Mouse (Mus musculus) liver, embryonic 16.5 days (tissue): ENCODE data around the gene Olfr52. TPM values are rescaled to one million over a fixed set of nuclear protein-coding genes. Genes with fewer than 3 reads are reported as not detected.

ENCODE experiments used
- ATAC-seq: fragments of 200-750 bp; cut with Nextera tagmentation; 2 replicates; pipeline ENCODE4 v1.8.0; 2017; ENCODE audit warnings: low read depth, mild to moderate bottlenecking, moderate number of reproducible peaks, moderate library complexity
- H3K27ac ChIP-seq: fragments of 300-500 bp; sonication (generic); 2 replicates; pipeline ENCODE4 v1.5.1; 2014; ENCODE audit warnings: mild to moderate bottlenecking, low read length
- H3K27me3 ChIP-seq: fragments of 300-500 bp; sonication (generic); 2 replicates; pipeline ENCODE4 v1.6.1; 2014; ENCODE audit warnings: low read depth, low read length, mixed read lengths; ENCODE audit not compliant: control insufficient read depth, insufficient read depth
- H3K36me3 ChIP-seq: fragments of 300-500 bp; sonication (generic); 2 replicates; pipeline ENCODE4 v1.6.1; 2014; ENCODE audit warnings: mild to moderate bottlenecking; ENCODE audit not compliant: control insufficient read depth, insufficient read depth
- H3K4me1 ChIP-seq: fragments of 300-500 bp; sonication (generic); 2 replicates; pipeline ENCODE4 v1.6.1; 2014; ENCODE audit warnings: low read depth, low read length, mixed read lengths; ENCODE audit not compliant: control insufficient read depth
- H3K4me2 ChIP-seq: fragments of 300-500 bp; sonication (generic); 2 replicates; pipeline ENCODE4 v1.6.1; 2014; ENCODE audit warnings: low read depth, low read length, mixed read lengths
- H3K4me3 ChIP-seq: fragments of 300-500 bp; sonication (generic); 2 replicates; pipeline ENCODE4 v1.5.1; 2014; ENCODE audit warnings: low read depth, mild to moderate bottlenecking, low read length
- H3K9ac ChIP-seq: fragments of 300-500 bp; sonication (generic); 2 replicates; pipeline ENCODE4 v1.6.1; 2014; ENCODE audit warnings: low read depth, low read length
- H3K9me3 ChIP-seq: fragments of 300-500 bp; sonication (generic); replicated peaks from 2 replicates; pipeline ENCODE4 v1.6.1; 2016; ENCODE audit warnings: low read length; ENCODE audit not compliant: control insufficient read depth
- WGBS: fragments of 180-500 bp; shearing (Covaris S2); extraction: QIAGEN DNeasy Blood & Tissue Kit; methylation state at CpG from one replicate; pipeline ENCODE4 v1.1.7; 2014; ENCODE audit not compliant: insufficient replicate concordance; 5-methylcytosine and 5-hydroxymethylcytosine counted together
- polyA plus RNA-seq: library from polyadenylated mRNA; unstranded; fragments of >200 nt; fragmentation: Nextera tagmentation; extraction: Ambion mirVana; gene quantifications from 2 replicates; pipeline ENCODE4 v1.2.1, GENCODE M21; 2015

Olfr52 gene
- polyA plus RNA-seq, 1 experiment from 2014 or later, result not detected

DNA sequence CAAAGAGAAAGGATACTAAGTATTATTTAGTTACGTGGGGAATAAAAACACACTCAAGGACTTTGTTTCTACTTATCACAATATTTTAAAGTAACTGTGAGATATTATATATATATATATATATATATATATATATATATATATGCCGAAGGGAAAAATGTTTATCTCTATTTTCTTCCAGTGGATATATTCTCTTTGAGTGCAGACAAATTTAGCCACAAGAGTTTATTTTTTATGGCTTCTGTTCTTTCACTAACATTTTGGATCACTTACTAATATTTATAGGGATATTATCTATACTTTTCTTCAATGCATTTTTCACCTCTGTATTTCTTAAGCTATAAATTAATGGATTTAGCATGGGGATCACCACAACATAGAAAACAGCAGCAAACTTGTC, 23.7 kb downstream of the Olfr52 start, which contains the start of gene Olfr1042:
TSS of gene Olfr1042 (minus strand) at position 101 of the 400 bp plus-strand sequence.
- no peaks in the 10 kb centered on the region for H3K4me1 ChIP-seq
- no peak for ATAC-seq
- H3K4me3 ChIP-seq, result no peak within 1 kb of the TSS
- no peak within 1 kb of the TSS for H3K9ac ChIP-seq
- WGBS, result 69% methylated on average over 2 of the region's 2 CpGs
- H3K9me3 ChIP-seq, result no peaks in the 10 kb centered on the region
- no peaks in the 10 kb centered on the region for H3K27me3 ChIP-seq
- H3K27ac ChIP-seq, result no peak within 1 kb of the TSS
- H3K36me3 ChIP-seq, result no peaks in the 10 kb centered on the region
- no peak within 1 kb of the TSS for H3K4me2 ChIP-seq

GRCm38 (mm10) chr2:86146632-86147031, 38.9 kb downstream of the Olfr52 start, which contains the start of gene Olfr1040:
Gene Olfr1040, minus strand, starts transcription at chr2:86146732.
- no peak within 1 kb of the TSS for H3K9ac ChIP-seq
- H3K4me3 ChIP-seq, result no peak within 1 kb of the TSS
- H3K36me3 ChIP-seq, result no peaks in the 10 kb centered on the region
- no peak within 1 kb of the TSS for H3K4me2 ChIP-seq
- no peaks in the 10 kb centered on the region for H3K4me1 ChIP-seq
- ATAC-seq, result no peak
- H3K27ac ChIP-seq, result no peak within 1 kb of the TSS
- no peaks in the 10 kb centered on the region for H3K9me3 ChIP-seq
- WGBS, result 67% methylated on average over 1 of the region's 1 CpGs
- no peaks in the 10 kb centered on the region for H3K27me3 ChIP-seq

- no peaks in the 10 kb centered on the region for H3K36me3 ChIP-seq
- H3K9me3 ChIP-seq, result no peaks in the 10 kb centered on the region
- H3K27me3 ChIP-seq, result no peaks in the 10 kb centered on the region
- no peak within 1 kb of the TSS for H3K4me3 ChIP-seq
- WGBS, result 73% methylated on average over 1 of the region's 1 CpGs
- H3K4me1 ChIP-seq, result no peaks in the 10 kb centered on the region
- no peak within 1 kb of the TSS for H3K27ac ChIP-seq
- ATAC-seq, result no peak
- H3K9ac ChIP-seq, result no peak within 1 kb of the TSS
- H3K4me2 ChIP-seq, result no peak within 1 kb of the TSS
Observed at GRCm38 (mm10) chr2:86135828-86136227, 49.7 kb downstream of the Olfr52 start, which contains the start of gene Olfr1039. Gene Olfr1039, minus strand, starts transcription at chr2:86135928.

Other genes with a start within 250 kb of the Olfr52 start
- gene Olfr1028, start 235.2 kb downstream of the Olfr52 start, polyA plus RNA-seq, result not detected in 2 replicates
- gene Olfr1029, start 211.8 kb downstream of the Olfr52 start, polyA plus RNA-seq, result not detected in 2 replicates
- not detected in 2 replicates for gene Olfr1030, start 206.4 kb downstream of the Olfr52 start, polyA plus RNA-seq
- not detected in 2 replicates for gene Olfr1031, start 195.4 kb downstream of the Olfr52 start, polyA plus RNA-seq
- gene Olfr1032, start 180.1 kb downstream of the Olfr52 start, polyA plus RNA-seq, result not detected in 2 replicates
- 1.1 and 1.5 TPM in 2 replicates for gene Olfr1033, start 165.1 kb downstream of the Olfr52 start, polyA plus RNA-seq
- gene Olfr1034, start 139.8 kb downstream of the Olfr52 start, polyA plus RNA-seq, result 0.05 and 0.06 TPM in 2 replicates
- gene Olfr1036, start 111.7 kb downstream of the Olfr52 start, polyA plus RNA-seq, result not detected in 2 replicates
- not detected in 2 replicates for gene Olfr1037, start 98.3 kb downstream of the Olfr52 start, polyA plus RNA-seq
- not detected in 2 replicates for gene Olfr1039, start 49.8 kb downstream of the Olfr52 start, polyA plus RNA-seq
- gene Olfr1040, start 39.0 kb downstream of the Olfr52 start, polyA plus RNA-seq, result not detected in 2 replicates
- not detected in 2 replicates for gene Olfr1042, start 23.8 kb downstream of the Olfr52 start, polyA plus RNA-seq
- gene Olfr1043, start 18.2 kb downstream of the Olfr52 start, polyA plus RNA-seq, result not detected in 2 replicates
- not detected in 2 replicates for gene Olfr1044, start 7.9 kb downstream of the Olfr52 start, polyA plus RNA-seq
- gene Olfr1045, start 17.3 kb upstream of the Olfr52 start, polyA plus RNA-seq, result not detected in 2 replicates
- gene Olfr1046, start 33.6 kb upstream of the Olfr52 start, polyA plus RNA-seq, result not detected in 2 replicates
- gene Olfr1047, start 45.7 kb upstream of the Olfr52 start, polyA plus RNA-seq, result not detected in 2 replicates
- not detected in 2 replicates for gene Olfr1048, start 54.6 kb upstream of the Olfr52 start, polyA plus RNA-seq
- gene Olfr1049, start 72.6 kb upstream of the Olfr52 start, polyA plus RNA-seq, result not detected in 2 replicates
- not detected in 2 replicates for gene Olfr1051, start 93.4 kb upstream of the Olfr52 start, polyA plus RNA-seq
- gene Olfr1052, start 106.8 kb upstream of the Olfr52 start, polyA plus RNA-seq, result not detected in 2 replicates
- gene Olfr1053, start 129.6 kb upstream of the Olfr52 start, polyA plus RNA-seq, result not detected in 2 replicates
- not detected in 2 replicates for gene Olfr1054, start 149.8 kb upstream of the Olfr52 start, polyA plus RNA-seq
- not detected in 2 replicates for gene Olfr1055, start 164.6 kb upstream of the Olfr52 start, polyA plus RNA-seq
- gene Olfr1056, start 176.8 kb upstream of the Olfr52 start, polyA plus RNA-seq, result not detected in 2 replicates
- gene Olfr1057, start 192.7 kb upstream of the Olfr52 start, polyA plus RNA-seq, result not detected in 2 replicates
- gene Olfr1058, start 202.9 kb upstream of the Olfr52 start, polyA plus RNA-seq, result not detected in 2 replicates
- gene Olfr1061, start 228.4 kb upstream of the Olfr52 start, polyA plus RNA-seq, result not detected in 2 replicates
- not detected in 2 replicates for gene Olfr1062, start 241.1 kb upstream of the Olfr52 start, polyA plus RNA-seq